Comparison of ENCODE assay signal across 9 mouse cellular contexts in genomic region chr12:53295747-53296146, GRCm38 (mm10). TPM values are rescaled to one million over a fixed set of nuclear protein-coding genes. Genes with fewer than 3 reads are reported as not detected.
DNase-seq lines count a peak whose midpoint lies in the region; ATAC-seq lines count a peak whose summit lies in the region.
"Had no signal": no experiment of that assay in that cellular context is flagged by ENCODE, and none has a peak within 500 bp of the region (broad histone marks: within the 10 kb centered on the region; RNA-seq: fewer than 3 reads in every experiment).

No protein-coding gene starts in this region.

- no peak overlapping the region for H3K9ac ChIP-seq in forebrain, embryonic 15.5 days (replicated peaks)
- no peak overlapping the region for H3K9ac ChIP-seq in hindbrain, embryonic 15.5 days
- H3K9ac ChIP-seq in liver, embryonic 13.5 days = no peak overlapping the region

- DNase-seq in forebrain, embryonic 10.5 days (ENCODE audit: extremely low spot score, low spot score) = no peak
- DNase-seq in MN1 (ENCODE audit: low spot score) = peak; percentile 46
- no peak for DNase-seq in liver, embryonic 13.5 days
- DNase-seq in right cerebral cortex, postnatal 4 days = no peak
- DNase-seq in left cerebral cortex, postnatal 14 days (ENCODE audit: low spot score in 2 of 2) = no peak
- no peak for DNase-seq in thymus, postnatal 10 days (ENCODE audit: low spot score in 2 of 2)

- peak overlapping the region; percentile 36; the same call in 1 of the 2 replicates for H3K27ac ChIP-seq in forebrain, embryonic 10.5 days
- no peak overlapping the region for H3K27ac ChIP-seq in forebrain, embryonic 15.5 days (replicated peaks)
- no peak overlapping the region for H3K27ac ChIP-seq in hindbrain, embryonic 15.5 days (replicated peaks)
- H3K27ac ChIP-seq in liver, embryonic 13.5 days = no peak overlapping the region

- ATAC-seq in forebrain, embryonic 15.5 days (replicated peaks) = no peak
- ATAC-seq in hindbrain, embryonic 15.5 days (ENCODE audit: low FRiP score, low read depth) = 0 out of 2 replicates have a peak, but pooled peaks have one; percentile 52
- ATAC-seq in liver, embryonic 13.5 days (ENCODE audit: low read depth) = peak; percentile 34; the same call in 1 of the 2 replicates
- ATAC-seq: Patski had no signal

- 70% methylated on average over 7 of the region's 7 CpGs for WGBS in forebrain, embryonic 10.5 days
- 54% methylated on average over 7 of the region's 7 CpGs for WGBS in forebrain, embryonic 15.5 days
- 48% methylated on average over 7 of the region's 7 CpGs for WGBS in hindbrain, embryonic 15.5 days
- 18% methylated on average over 7 of the region's 7 CpGs for WGBS in liver, embryonic 13.5 days (ENCODE audit: insufficient replicate concordance)

- H3K9me3 ChIP-seq in forebrain, embryonic 10.5 days = no peaks in the 10 kb centered on the region
- H3K9me3 ChIP-seq in forebrain, embryonic 15.5 days = no peaks in the 10 kb centered on the region
- no peaks in the 10 kb centered on the region for H3K9me3 ChIP-seq in hindbrain, embryonic 15.5 days
- no peaks in the 10 kb centered on the region for H3K9me3 ChIP-seq in liver, embryonic 13.5 days (replicated peaks)

- intact Hi-C loops in left cerebral cortex, postnatal 14 days (cut with DNase I) = loop anchor here (5.0 kb wide), 1 partner anchor 43 kb away; no protein-coding TSS in a partner anchor

- no peaks in the 10 kb centered on the region for H3K27me3 ChIP-seq in forebrain, embryonic 10.5 days (ENCODE audit: poor library complexity, severe bottlenecking)
- no peaks in the 10 kb centered on the region for H3K27me3 ChIP-seq in forebrain, embryonic 15.5 days
- H3K27me3 ChIP-seq in hindbrain, embryonic 15.5 days = no peaks in the 10 kb centered on the region
- no peaks in the 10 kb centered on the region for H3K27me3 ChIP-seq in liver, embryonic 13.5 days
- H3K27me3 ChIP-seq: Patski had no signal

- peaks cover 93% of the 10 kb centered on the region for H3K4me1 ChIP-seq in forebrain, embryonic 10.5 days
- H3K4me1 ChIP-seq in forebrain, embryonic 15.5 days = peaks cover 40% of the 10 kb centered on the region
- H3K4me1 ChIP-seq in hindbrain, embryonic 15.5 days (replicated peaks) = peaks cover 39% of the 10 kb centered on the region
- no peaks in the 10 kb centered on the region for H3K4me1 ChIP-seq in liver, embryonic 13.5 days (replicated peaks)

- H3K4me2 ChIP-seq in forebrain, embryonic 15.5 days (replicated peaks) = no peak overlapping the region
- no peak overlapping the region for H3K4me2 ChIP-seq in hindbrain, embryonic 15.5 days
- H3K4me2 ChIP-seq in liver, embryonic 13.5 days = no peak overlapping the region

- no peak overlapping the region for H3K4me3 ChIP-seq in forebrain, embryonic 10.5 days
- H3K4me3 ChIP-seq in forebrain, embryonic 15.5 days = no peak overlapping the region
- no peak overlapping the region for H3K4me3 ChIP-seq in hindbrain, embryonic 15.5 days
- H3K4me3 ChIP-seq in liver, embryonic 13.5 days (replicated peaks) = no peak overlapping the region

- H3K36me3 ChIP-seq in forebrain, embryonic 10.5 days (replicated peaks) = peaks cover 21% of the 10 kb centered on the region
- no peaks in the 10 kb centered on the region for H3K36me3 ChIP-seq in forebrain, embryonic 15.5 days
- H3K36me3 ChIP-seq in hindbrain, embryonic 15.5 days = no peaks in the 10 kb centered on the region
- no peaks in the 10 kb centered on the region for H3K36me3 ChIP-seq in liver, embryonic 13.5 days

RNA-seq across cellular contexts. Expression of gene Npas3, which starts 47.3 kb away (rescaled TPM):
- polyA plus RNA-seq in forebrain, embryonic 10.5 days (2016; fragmentation: Nextera tagmentation; extraction: Ambion mirVana) = 7.2 and 8.6 TPM in 2 replicates
- 16.1 and 18.3 TPM in 2 replicates for polyA plus RNA-seq in forebrain, embryonic 15.5 days (2015; fragmentation: Nextera tagmentation; extraction: Ambion mirVana)
- 24.9 and 27.1 TPM in 2 replicates for polyA plus RNA-seq in hindbrain, embryonic 15.5 days (2015; fragmentation: Nextera tagmentation; extraction: Ambion mirVana)
- 0.15 and 0.16 TPM in 2 replicates for polyA plus RNA-seq in liver, embryonic 13.5 days (2015; fragmentation: Nextera tagmentation; extraction: Ambion mirVana)
- total RNA-seq in left cerebral cortex, postnatal 14 days (2021) = 10 to 100 TPM; 17.1 to 30.1 TPM
